Mouse (Mus musculus): ENCODE measurements around the gene Zkscan5.

Zkscan5 gene

DNA sequence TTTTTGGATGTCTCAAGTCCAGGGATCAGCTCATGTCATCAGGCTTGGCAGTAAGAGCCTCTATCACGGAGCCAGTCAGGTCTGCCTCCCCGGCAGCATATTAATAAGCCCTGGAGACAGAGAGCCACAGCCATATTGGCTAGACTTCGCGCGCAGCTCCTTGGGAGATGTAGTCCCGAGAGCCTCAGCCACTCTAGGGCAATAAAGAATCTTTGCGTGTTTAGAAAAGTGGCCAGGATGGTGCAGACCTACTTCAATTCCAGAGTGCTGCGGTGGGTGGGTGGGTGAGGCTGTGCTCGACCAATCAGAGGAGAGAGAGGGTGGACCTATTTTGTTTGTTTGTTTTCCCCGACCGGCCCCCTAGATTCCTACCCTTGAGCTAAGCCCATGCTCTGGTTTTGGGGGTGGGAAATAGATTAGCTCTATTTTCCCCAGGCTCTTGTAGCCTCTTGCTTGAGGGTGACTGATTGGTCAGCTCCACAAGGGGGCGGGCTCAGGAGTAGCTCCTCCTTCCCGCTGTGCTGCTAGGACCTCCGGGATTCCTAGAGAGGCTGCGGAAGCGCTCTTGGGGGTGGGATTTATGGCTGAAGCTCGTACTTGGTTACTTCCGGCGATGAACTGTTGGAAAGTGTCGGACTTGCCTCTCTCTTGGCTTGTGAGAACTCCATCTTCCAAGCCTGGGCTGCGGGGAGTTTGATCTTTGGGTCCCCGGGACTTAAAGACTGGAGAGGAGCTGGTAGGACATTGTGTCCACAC lies at the start of gene Zkscan5:
Gene Zkscan5, plus strand, starts transcription at position 627 of the 756 bp plus-strand sequence.
- peak; percentile 99 for DNase-seq (ENCODE audit: low spot score)

DNA sequence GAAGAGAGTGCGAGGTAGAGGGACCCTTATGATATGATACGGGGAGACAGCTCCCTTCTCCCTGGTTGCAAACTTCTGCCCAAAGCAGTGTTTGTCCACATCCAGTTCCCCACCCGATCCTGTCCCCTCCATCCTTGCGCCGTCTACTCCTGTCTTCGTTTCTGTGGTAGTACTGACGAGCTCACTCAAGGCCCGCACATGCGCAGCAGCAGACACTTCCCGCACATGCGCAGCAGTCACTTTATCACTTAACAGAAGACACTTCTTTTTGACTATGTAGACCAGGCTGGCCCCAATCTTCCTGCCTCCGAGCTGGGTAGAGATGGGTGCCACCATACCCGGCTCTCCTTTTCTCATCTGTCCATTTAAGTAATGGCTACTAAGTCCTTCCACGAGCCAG lies 43.0 kb upstream of the Zkscan5 start:
- no peak for DNase-seq (ENCODE audit: low spot score)

DNA sequence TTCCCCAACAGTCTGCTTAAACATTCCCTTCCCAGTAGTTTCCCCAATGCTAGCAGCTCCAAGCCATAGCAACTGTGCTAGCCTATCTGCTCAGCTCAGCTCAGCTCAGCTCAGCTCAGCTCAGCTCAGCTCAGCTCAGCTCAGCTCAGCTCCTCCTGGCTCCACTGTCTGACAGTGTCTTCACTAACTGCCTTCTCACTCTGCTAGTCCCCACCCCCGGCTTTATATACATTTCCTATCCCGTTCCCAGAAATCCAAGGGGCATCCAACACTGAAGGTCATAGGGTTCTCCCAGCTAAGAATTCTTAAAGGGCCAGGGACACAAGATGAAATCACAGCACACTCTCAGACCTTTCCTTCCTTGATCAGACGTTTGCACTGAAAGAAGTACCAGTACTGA lies 39.7 kb upstream of the Zkscan5 start:
- DNase-seq (ENCODE audit: low spot score), result no peak

DNA sequence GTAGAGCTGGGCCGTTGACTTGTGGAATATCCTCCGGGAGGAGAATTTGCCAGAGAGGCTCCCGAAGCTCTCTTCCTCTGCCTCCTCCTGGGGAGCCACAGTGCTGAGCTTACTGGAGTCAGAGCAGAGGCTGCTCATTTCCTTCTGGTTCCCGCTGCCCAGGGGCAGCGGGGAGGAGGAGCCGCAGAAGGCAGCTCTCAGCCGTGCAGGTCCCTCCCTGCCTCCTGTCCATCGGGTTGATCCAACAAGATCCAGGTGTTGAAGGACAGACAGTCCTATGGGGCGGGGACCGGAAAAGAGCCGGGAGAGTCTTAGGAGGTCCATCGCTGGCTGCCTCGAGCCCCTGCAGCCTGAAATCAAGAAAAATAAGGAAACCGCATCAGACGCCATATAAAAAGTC lies 39.2 kb upstream of the Zkscan5 start:
- DNase-seq (ENCODE audit: low spot score), result no peak

DNA sequence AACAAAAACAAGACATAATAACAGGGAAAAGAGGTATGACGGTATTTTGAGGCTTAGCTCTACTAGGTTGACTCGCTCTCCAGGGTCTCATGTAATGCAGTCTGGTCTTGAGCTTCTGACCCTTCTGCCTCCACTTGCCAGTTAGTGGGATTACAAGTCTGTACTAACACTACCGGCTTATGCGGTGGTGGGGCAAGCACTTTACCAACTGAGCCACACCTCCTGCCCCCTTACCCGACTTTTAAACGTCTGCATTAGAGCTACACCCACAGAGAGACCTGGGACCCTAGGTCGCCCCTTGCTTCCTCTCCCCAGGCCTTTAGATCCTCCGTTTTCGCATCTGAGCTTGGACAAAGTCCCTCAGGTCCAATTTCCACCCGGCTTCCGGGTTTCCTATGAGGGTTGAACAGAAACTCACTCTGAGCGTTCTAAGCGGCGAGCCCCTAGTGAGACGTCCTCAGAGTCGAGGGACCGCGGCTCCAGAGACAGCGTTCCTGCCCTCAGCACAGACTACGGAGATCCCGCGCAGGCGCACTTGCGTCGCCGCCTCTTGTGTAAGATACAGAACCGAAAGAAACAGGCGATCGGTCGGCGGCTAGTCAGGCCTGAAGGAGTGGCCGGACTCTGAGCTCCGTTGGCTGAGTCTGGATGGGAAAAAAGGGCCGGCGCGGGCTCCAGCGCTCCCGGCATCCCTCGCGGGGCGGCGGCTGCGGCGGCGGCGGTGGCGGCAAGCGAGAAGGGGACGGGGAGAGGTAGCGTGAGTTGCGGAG lies 37.6 kb upstream of the Zkscan5 start, which contains the start of the genes Ptcd1 and Cpsf4:
Gene Ptcd1, minus strand, starts transcription at position 573 of the 770 bp plus-strand sequence.
Gene Cpsf4, plus strand, starts transcription at position 678 of the 770 bp plus-strand sequence.
- DNase-seq (ENCODE audit: low spot score), result peak; percentile 99

DNA sequence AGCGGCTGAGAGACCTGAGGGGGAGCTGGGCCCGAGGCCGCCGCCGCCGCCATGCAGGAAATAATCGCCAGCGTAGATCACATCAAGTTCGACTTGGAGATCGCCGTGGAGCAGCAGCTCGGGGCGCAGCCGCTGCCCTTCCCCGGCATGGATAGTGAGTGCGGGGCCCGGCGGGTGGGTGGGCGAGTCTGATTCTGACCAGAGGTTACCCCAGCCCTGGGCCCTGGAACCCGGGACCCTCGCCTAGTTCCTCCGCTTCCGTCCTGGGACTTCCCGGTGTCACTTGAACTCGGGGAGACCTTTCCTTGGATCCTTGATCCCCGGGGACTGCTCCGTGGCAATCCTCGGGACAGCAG lies 37.1 kb upstream of the Zkscan5 start:
- DNase-seq (ENCODE audit: low spot score), result no peak

DNA sequence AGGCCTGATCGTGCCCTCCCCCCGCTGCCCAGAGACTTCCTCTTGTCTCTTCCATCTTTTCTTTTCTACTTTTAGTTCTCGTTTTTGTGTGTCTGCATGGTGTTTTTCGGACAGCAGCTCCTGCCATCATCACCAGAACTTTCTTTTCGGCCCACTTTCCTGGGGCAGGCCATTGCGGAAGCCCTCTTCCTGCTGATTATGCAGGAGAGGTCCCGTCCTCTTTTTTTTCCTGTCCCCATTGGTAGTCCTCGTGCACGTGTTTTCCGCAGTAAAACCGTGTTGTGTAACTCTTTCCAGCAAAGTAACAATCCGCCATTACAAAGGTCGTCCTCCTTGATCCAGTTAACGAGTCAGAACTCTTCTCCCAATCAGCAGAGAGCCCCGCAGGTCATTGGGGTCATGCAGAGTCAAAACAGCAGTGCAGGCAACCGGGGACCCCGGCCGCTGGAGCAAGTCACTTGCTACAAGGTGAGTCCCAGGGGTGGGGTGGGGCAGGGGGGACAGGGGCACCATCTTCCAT lies 25.8 kb upstream of the Zkscan5 start:
- no peak for DNase-seq (ENCODE audit: low spot score)

DNA sequence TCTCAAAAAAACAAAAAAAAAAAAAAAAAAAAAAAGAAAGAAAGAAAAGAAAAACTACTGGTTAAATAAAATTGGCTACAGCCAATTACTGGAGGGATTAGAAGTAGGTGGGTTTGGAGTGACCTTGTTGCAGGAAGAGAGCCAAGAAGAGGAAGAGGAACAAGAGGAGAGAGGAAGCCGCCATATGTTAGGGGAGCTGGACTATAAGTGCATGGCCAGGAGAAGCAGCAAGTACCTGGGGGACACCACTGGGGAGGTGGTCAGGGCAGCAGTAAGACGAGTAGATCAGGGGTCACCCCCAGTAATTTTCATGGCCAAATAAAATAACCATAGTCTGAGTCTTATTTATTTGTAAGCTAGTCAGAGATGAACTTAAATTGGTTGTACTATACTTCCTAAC lies 19.1 kb upstream of the Zkscan5 start:
- no peak for DNase-seq (ENCODE audit: low spot score)

DNA sequence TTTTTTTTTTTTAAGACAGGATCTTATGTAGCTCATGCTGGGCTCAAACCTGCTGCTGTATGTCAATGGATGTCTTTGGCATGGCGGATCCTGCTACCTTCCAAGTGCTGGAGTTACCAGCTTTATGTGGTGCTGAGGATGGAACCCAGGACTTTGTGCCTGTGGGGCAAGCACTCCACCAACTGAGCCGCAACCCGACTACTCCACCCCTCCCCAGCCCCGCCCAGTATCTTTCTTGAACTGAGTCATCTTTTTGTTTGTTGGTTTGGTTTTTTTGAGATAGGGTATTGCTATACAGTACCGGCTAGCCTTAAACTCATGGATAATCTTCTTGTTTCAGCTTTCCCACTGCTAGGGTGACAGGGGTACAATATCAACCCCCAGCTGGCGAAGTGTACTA lies 14.9 kb upstream of the Zkscan5 start:
- DNase-seq (ENCODE audit: low spot score), result no peak

DNA sequence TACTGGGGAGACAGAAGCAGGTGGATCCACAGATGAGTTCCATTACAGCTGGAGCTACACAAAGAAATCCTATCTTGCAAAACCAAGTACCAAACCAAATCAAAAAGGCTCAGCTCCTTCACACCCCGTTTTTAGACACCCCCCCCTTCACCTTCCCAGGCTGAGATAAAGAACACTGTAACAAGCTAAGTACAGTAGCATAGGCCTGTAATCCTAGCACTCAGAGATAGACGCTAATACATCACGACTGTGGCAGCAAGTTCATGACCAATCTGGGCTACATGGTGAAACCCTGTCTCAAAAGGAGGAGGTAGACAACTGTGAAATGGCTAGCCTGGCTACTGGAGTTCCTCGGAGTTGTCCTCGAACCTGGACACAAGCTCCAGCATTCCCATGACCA lies 14.0 kb upstream of the Zkscan5 start:
- DNase-seq (ENCODE audit: low spot score), result no peak

DNA sequence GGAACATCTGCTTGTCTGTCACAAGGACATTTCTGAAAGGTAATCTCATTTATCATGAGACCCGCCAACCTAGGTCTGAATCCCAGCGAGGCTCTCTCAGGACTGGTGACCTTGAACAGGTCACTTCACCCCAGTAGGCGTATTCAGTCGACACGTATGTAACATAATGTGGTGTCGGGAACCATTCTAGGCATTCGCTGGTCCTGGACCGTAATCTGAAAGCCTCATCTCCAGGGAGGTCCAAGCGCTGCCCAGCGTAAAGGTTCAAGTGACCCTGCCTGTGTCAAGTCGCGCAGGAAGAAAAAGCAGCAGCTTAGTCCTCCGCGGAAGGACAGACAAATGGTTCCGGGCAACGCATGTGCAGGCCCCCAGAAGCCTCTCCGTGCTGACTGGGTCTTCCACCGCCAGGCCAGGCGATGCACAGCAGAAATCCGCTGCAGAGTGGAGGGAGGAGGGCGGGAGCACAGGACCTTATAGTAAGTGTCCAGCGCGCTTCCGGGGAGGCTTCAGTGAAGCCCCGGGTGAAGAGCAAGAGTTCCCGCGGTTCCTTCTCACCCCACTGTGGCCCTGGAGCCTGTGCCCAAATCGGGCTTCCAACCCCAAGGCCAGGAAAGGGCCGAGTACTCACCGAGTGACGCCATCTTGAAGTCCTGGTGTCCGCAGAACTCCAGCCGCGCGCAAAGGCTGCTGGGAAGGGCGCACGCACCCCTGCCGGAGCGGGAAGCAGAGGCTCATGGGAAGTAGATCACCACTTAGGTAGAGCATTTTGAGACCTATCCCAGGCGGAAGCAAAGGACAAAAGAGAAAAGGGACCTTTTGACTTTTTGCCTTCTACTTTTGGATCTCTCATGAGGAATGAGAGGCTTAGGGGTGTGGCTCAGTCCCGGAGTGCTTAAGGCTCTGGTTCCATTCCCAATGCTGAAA lies 13.2 kb upstream of the Zkscan5 start:
- DNase-seq (ENCODE audit: low spot score), result peak; percentile 90

DNA sequence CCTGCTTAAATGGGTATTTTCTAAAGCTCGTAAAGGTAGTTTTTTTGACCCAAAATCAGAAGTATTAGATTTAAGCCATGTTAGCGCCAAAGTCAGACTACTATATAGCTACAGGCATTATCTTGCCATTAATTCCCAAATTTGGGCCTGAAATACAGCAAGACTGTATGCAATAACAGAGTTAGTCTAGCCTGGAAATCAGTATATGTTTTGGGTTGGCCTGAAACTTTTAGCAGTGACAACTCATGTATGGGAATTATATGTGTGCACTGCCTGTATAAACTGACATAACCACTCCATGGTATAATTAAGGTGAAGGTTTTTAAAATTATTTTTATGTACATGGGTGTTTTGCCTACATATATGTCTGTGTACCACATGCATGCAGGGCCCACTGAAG lies 12.4 kb upstream of the Zkscan5 start, which contains the start of gene Atp5j2:
Gene Atp5j2, minus strand, starts transcription at position 101 of the 400 bp plus-strand sequence.
- no peak for DNase-seq (ENCODE audit: low spot score)

DNA sequence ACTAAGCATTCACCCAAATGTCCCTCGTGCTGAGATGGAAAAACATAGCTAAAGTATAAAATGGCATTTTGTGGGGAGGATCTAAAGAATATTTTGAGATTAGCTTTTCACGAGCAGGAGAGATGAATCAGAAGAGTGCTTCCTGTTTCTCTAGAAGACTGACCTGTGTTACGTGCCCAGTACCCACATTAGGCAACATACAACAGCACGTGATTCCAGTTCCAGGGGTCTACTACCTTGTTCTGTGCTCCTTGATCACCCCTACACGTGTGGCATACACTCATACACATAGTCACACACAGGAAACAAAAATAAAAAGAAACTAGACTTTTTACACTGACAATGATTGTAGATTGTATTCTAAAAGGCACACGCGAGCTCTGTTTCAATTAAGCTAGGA lies 4.0 kb upstream of the Zkscan5 start:
- no peak for DNase-seq (ENCODE audit: low spot score)

DNA sequence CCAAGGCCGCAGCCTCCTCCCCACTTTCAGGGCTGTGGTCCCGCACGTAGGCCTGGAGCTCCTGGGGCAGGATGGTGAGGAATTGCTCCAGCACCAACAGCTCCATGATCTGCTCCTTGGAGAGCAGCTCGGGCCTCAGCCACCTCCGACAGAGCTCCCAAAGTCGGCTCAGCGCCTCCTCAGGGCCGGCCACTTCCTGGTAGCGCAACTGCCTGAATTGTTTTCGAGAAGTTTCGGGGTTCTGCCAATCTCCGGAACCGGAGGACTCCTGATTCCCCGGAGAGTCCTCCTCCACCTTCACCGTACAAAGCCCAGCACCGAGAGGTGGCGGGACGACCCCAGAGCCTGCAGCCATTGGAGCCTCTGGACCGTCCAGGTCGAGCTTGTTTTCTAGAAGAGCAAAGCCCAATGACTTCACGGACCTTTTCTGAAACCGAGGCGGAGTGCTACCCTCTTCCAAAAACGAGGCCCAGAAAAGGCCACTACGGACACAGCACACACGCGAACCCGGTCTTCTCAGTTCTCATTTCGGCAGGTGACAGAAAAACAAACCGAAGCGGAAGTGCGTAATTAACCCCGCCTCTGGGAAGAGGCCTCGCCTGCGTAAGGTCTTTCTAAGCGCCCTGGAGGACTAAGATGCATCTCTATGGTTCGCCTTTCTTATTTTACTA lies 2.9 kb upstream of the Zkscan5 start, which contains the start of gene Zkscan14:
Gene Zkscan14, minus strand, starts transcription at position 548 of the 671 bp plus-strand sequence.
- DNase-seq (ENCODE audit: low spot score), result peak; percentile 74

DNA sequence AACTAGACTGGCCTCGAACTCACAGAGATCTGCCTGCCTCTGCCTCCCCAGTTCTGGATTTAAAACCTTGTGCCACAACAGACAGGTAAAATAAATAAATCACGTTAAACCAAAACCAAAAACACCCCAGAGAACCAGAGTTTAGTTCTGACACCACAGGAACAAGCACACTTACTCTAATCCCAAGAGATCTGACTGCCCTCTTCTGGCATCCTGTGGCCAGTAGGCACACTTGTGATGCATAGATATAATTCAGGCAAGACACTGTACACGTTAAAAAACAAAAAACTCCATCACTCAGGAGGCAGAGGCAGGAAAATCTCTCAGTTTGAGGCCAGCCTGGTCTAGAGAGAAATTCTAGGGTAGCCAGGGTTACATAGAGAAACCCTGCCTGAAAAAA lies 1.9 kb upstream of the Zkscan5 start:
- no peak for DNase-seq (ENCODE audit: low spot score)

DNA sequence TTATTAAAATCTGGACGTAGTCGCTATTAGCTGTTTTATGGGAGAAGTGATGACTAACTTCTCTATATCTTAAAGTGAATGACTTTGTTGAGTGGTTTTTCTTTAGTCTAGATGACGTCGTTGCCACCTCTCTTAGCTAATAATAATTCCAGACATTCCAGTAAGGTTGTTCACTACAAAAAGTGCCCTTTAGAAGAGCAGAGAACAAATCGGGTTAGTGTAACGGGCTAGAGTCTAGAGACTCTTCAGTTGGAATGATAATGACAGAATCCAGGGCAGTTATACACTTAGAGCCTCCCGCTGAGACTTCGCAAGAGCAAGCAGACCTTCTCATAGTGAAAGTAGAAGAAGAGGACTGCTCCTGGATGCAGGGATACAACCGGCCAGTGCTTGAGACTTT lies 679 bp downstream of the Zkscan5 start:
- no peak for DNase-seq (ENCODE audit: low spot score)

DNA sequence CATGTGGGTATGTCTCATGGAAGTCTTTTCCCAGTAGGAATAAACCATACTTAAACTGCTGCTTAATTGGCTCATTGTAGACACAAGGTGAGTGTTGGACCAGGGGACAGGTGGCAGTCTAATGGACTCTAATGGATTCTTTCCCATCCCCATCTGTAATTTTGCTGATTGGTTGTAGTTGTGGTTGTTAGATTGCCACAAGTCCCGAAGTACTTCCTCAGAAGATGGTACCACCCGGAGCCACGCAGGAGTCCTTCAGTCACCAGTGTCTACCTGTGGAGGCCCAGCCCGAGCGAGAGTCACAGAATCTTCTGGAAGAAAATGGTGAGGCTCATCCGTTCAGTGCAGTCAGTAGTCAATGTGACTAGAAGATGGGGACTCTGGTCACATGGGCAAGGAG lies 3.0 kb downstream of the Zkscan5 start:
- no peak for DNase-seq (ENCODE audit: low spot score)

DNA sequence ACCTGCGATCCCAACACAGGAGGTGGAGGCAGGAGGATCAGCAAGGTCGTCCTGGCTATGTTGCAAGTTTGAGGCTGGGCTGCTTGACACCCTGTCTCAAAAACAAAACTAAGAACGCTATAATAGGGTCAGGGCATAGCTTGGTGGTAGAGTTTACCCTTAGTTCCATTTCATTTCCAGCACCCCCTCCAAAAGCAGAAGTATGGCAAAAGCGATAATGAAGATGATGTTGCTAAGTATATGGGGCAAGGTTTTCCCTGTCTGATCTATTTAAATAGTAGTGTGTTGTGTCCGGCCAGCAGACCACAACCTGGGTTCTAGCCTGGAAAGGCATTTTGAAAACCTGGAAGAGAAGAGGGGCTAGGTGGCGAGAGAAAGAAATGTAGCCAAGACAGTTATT lies 3.6 kb downstream of the Zkscan5 start:
- DNase-seq (ENCODE audit: low spot score), result no peak

DNA sequence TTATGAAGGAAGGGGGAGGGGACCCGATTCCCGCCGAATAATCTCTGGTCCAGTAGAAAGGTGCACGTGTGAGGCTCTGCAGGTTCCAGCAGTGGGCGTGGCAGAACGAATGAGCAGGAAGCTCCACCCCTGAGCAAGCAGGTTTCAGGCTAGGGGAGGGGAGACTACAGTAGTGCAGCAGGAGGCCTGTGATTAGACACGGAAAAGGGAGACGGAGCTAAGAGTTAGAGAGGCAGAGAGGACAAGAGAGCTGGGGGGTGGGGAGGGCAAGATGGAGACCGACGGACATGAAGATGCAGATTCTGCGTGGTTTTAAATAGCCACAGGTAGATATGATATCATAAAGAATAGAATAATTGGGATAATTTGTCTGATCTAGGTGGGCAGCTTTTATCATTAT lies 4.0 kb downstream of the Zkscan5 start:
- DNase-seq (ENCODE audit: low spot score), result peak; percentile 26

DNA sequence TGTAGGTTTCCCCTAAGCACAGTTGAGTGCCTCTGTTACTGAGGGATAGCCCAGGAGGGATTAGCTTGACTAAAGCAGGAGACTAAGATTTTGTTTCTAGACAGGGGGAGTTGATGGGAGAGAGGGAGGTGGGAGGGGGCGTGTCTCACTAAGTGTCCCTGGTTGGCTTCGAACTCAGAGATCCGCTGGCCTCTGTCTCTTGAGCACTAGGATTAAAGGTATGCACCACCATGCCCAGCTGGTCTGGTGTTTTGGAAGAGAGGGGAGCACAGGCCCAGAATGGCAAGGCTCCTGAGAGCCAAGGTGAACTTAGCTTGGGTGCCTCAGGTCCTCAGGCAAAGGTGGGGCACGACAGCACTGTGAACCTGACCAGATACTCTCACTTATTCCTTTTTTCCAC lies 7.0 kb downstream of the Zkscan5 start:
- DNase-seq (ENCODE audit: low spot score), result no peak

DNA sequence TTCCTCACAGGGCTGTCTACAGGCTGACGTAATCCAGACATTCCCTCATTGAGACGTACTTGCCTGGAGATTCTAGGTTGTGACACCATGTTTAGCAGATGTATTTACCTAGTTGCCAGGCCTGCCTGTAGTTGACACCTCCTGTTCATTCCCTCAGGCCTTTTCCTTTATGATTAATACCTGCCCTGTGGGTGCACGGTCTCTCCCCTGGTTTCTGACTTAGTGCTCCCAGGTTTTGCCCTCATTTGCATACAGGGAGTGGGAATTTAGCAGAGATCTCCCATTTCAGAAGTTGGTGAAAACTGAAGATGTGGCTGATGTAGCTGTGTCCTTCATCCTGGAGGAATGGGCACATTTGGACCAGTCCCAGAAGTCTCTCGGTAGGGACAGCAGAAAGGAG lies 7.9 kb downstream of the Zkscan5 start:
- DNase-seq (ENCODE audit: low spot score), result no peak

All from urinary bladder, postnatal 14 days (tissue).